Mouse (Mus musculus) hindbrain, embryonic 13.5 days (tissue): ENCODE data around the gene Ccdc153. TPM values are rescaled to one million over a fixed set of nuclear protein-coding genes. Genes with fewer than 3 reads are reported as not detected.
A peak's percentile ranks its signal among the peaks of the same experiment; 100 is the strongest.

Source experiments
- ATAC-seq: fragments of 200-750 bp; cut with Nextera tagmentation; 2 replicates; pipeline ENCODE4 v1.8.0; 2017; ENCODE audit warnings: moderate TSS enrichment; ENCODE audit not compliant: low FRiP score
- H3K27ac ChIP-seq: fragments of 300-500 bp; sonication (generic); 2 replicates; pipeline ENCODE4 v1.5.1; 2015; ENCODE audit warnings: inconsistent platforms, mild to moderate bottlenecking, moderate library complexity
- H3K27me3 ChIP-seq: fragments of 300-500 bp; sonication (generic); 2 replicates; pipeline ENCODE4 v1.6.1; 2015; ENCODE audit warnings: mild to moderate bottlenecking, inconsistent platforms
- H3K36me3 ChIP-seq: fragments of 300-500 bp; sonication (generic); 2 replicates; pipeline ENCODE4 v1.6.1; 2015; ENCODE audit warnings: mild to moderate bottlenecking, inconsistent platforms
- H3K4me1 ChIP-seq: fragments of 300-500 bp; sonication (generic); replicated peaks from 2 replicates; pipeline ENCODE4 v1.6.1; 2015; ENCODE audit warnings: inconsistent platforms
- H3K4me2 ChIP-seq: fragments of 300-500 bp; sonication (generic); 2 replicates; pipeline ENCODE4 v1.6.1; 2015; ENCODE audit warnings: inconsistent platforms, mild to moderate bottlenecking, moderate library complexity
- H3K4me3 ChIP-seq: fragments of 300-500 bp; sonication (generic); 2 replicates; pipeline ENCODE4 v1.5.1; 2015; ENCODE audit warnings: mild to moderate bottlenecking, inconsistent platforms
- H3K9ac ChIP-seq: fragments of 300-500 bp; sonication (generic); 2 replicates; pipeline ENCODE4 v1.6.1; 2015; ENCODE audit warnings: mild to moderate bottlenecking, inconsistent platforms
- H3K9me3 ChIP-seq: fragments of 300-500 bp; sonication (generic); 2 replicates; pipeline ENCODE4 v1.6.1; 2016; ENCODE audit warnings: inconsistent platforms
- WGBS: fragments of 180-500 bp; shearing (Covaris S2); methylation state at CpG from one replicate; pipeline ENCODE4 v1.1.7; 2015; 5-methylcytosine and 5-hydroxymethylcytosine counted together
- polyA plus RNA-seq: library from polyadenylated mRNA; unstranded; fragments of >200 nt; fragmentation: Nextera tagmentation; extraction: Ambion mirVana; gene quantifications from 2 replicates; pipeline ENCODE4 v1.2.1, GENCODE M21; 2015

Gene Ccdc153
- polyA plus RNA-seq: not detected in 2 replicates

DNA sequence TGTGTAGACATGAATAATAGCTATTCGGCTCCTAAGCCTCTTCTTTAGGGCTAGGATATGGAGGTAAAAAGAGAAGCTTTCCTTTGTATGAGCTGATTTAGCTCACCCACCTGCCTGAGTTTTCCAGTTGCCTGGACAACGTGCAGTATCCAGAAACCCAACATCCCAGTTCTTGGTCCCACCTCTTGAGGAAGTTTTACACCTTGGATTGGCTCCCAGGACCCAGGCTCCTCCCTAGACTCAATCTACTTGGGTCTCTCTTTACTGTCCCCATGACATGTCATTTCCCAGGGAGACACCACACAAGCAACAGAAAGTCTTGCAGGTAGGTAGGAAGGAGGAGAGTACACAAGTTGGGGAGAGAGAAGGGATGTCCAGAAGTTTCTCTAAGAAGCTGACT, at the start of gene Ccdc153:
TSS of gene Ccdc153 (plus strand) at position 278 of the 400 bp plus-strand sequence.
- Histone ChIP-seq H3K4me1 (no peaks in the 10 kb centered on the region), H3K4me2 (no peak within 1 kb of the TSS), H3K9ac (no peak within 1 kb of the TSS), H3K4me3 (no peak within 1 kb of the TSS), H3K27me3 (no peaks in the 10 kb centered on the region), H3K9me3 (no peaks in the 10 kb centered on the region), H3K36me3 (no peaks in the 10 kb centered on the region), H3K27ac (no peak within 1 kb of the TSS)
- ATAC-seq: no peak
- 62% methylated on average over 2 of the region's 2 CpGs for WGBS

DNA sequence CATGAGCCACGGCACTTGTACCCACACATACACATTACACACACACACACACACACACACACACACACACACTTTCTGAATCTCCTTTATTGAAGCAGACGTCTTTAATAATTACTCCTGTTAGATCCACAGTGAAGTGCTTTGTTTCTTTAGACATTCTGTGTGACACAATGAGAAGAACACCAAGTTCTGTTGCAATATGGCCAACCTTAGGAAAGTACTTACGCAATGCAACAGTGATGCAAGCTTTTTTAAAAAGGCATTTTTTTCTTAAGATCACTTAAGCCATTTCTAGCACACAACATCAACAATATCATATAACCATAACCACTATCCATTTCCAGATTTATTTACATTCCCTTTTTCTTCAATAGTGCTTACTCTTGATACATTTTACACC, 49.3 kb upstream of the Ccdc153 start:
- no peaks in the 10 kb centered on the region for H3K27me3 ChIP-seq
- H3K9me3 ChIP-seq: no peaks in the 10 kb centered on the region
- H3K4me3 ChIP-seq: no peak overlapping the region
- H3K9ac ChIP-seq: no peak overlapping the region
- peaks cover 9% of the 10 kb centered on the region for H3K4me1 ChIP-seq
- 79% methylated on average over 3 of the region's 3 CpGs for whole genome bisulfite sequencing
- no peak overlapping the region for H3K4me2 ChIP-seq
- H3K27ac ChIP-seq: no peak overlapping the region
- no peaks in the 10 kb centered on the region for H3K36me3 ChIP-seq
- ATAC-seq: no peak

DNA sequence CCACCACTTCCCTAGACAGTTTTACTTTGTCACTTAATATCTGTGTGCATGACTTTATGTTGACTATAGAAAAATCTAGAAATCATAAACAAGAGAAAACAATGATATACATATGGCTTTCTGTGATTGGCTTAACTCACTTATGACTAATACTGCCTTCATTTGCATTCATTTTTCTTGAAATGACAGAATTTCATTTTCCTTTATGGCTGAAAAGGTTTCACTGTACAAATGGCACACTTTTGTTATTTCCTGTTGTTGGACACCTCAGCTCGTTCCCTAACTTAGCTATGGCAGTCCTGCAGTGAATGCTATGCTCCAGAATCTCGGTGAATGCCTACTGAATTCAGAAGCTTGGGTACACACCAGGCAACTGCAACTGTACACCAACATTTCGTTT, 48.2 kb upstream of the Ccdc153 start:
- no peak overlapping the region for H3K4me2 ChIP-seq
- H3K4me1 ChIP-seq: peaks cover 9% of the 10 kb centered on the region
- no peak for ATAC-seq
- H3K9ac ChIP-seq: no peak overlapping the region
- no peaks in the 10 kb centered on the region for H3K9me3 ChIP-seq
- no peaks in the 10 kb centered on the region for H3K27me3 ChIP-seq
- 94% methylated on average over 3 of the region's 3 CpGs for WGBS
- no peak overlapping the region for H3K27ac ChIP-seq
- no peak overlapping the region for H3K4me3 ChIP-seq
- H3K36me3 ChIP-seq: peaks cover 2% of the 10 kb centered on the region; the same call in 1 of the 2 replicates

DNA sequence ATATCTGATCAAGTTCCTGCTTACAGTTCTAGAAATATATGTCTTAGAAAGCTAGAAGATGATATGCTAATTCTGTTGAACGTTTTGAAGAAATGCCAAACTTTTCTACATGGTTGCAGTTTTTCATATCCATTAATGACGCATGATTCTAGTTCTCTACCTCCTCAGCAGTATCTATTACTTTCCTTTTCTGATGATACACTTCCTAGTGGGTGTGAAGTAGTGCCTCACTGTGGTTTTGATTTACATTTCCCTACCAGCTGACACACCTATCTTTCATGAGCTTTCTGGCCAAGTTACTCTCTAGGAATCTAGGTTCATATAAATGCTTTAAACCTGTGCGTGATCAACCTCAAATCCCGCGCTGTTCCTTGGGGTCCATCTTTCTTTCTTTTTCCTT, 47.7 kb upstream of the Ccdc153 start:
- H3K4me2 ChIP-seq: no peak overlapping the region
- WGBS: 95% methylated on average over 5 of the region's 5 CpGs

DNA sequence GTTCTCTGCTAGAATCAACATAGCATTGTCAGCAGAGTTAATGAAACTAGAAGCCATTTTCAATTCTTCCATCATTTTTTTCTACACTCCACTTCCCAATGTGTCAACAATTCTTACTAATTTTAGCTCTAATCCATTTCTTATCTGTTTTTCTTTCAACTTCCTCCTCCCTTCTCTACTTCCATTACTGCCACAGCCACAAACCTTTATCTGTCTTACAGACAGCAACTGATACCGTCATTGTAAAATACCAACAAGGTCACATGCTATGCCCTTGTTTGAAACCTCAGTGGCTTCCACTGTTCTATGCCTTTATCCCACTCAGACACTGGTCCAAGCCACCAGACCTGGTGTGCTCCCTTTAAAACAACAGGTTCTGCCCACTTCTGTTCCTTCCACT, 46.5 kb upstream of the Ccdc153 start:
- Histone ChIP-seq H3K9me3 (no peaks in the 10 kb centered on the region), H3K27ac (no peak overlapping the region), H3K9ac (no peak overlapping the region), H3K4me2 (no peak overlapping the region), H3K4me3 (no peak overlapping the region), H3K4me1 (no peaks in the 10 kb centered on the region), H3K27me3 (no peaks in the 10 kb centered on the region), H3K36me3 (peaks cover 17% of the 10 kb centered on the region)
- 92% methylated on average over 1 of the region's 1 CpGs for WGBS
- no peak for ATAC-seq

More for the DNA sequence above, 47.7 kb upstream of the Ccdc153 start:
- Histone ChIP-seq H3K4me1 (peaks cover 6% of the 10 kb centered on the region; the same call in 1 of the 2 replicates), H3K36me3 (peaks cover 7% of the 10 kb centered on the region), H3K9ac (no peak overlapping the region), H3K9me3 (no peaks in the 10 kb centered on the region), H3K27me3 (no peaks in the 10 kb centered on the region), H3K27ac (no peak overlapping the region), H3K4me3 (no peak overlapping the region)
- ATAC-seq: no peak

DNA sequence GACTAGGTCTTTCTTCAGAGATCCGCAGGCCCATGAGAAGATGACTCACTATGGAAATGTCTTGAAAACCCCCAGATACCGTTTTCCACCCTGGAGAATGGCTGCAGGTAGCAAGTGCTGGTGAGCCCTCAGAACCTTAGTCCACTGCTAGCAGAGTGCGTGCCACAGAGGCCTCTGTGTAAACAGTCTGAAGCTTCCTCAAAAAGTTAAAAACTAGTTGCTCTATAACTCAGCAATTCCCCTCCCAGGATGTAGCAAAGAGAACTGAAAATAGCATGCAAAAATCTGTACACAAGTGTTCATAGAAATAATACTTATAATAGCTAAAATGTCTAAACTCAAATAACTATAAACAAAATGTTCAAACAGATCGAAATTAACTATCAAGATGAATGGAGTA, 44.1 kb upstream of the Ccdc153 start:
- WGBS: 94% methylated on average over 4 of the region's 4 CpGs
- no peak overlapping the region for H3K4me3 ChIP-seq
- no peak overlapping the region for H3K9ac ChIP-seq
- peaks cover 35% of the 10 kb centered on the region for H3K36me3 ChIP-seq
- no peaks in the 10 kb centered on the region for H3K27me3 ChIP-seq
- H3K9me3 ChIP-seq: no peaks in the 10 kb centered on the region
- no peak for ATAC-seq
- no peaks in the 10 kb centered on the region for H3K4me1 ChIP-seq
- H3K4me2 ChIP-seq: no peak overlapping the region
- no peak overlapping the region for H3K27ac ChIP-seq

DNA sequence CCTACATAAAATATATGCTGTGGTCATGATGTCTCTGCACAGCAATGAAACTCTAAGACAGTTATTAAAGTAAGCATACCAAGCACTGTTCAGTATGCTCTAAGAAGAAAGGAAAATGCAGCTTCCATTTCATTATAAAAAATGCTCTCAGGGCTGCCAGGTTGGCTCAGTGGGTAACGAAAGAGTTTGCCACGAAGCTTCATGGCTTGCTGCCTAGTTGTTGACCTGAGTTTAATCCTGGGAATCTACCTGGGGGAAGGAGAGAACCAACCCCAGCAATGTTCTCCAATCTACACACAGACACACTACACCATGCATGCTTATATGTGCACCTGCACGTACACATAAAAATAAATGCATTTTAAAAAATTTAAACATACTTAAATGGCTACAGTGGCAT, 41.3 kb upstream of the Ccdc153 start:
- Histone ChIP-seq H3K27me3 (no peaks in the 10 kb centered on the region), H3K4me1 (no peaks in the 10 kb centered on the region), H3K9me3 (no peaks in the 10 kb centered on the region), H3K9ac (no peak overlapping the region), H3K4me3 (no peak overlapping the region), H3K4me2 (no peak overlapping the region), H3K36me3 (peaks cover 35% of the 10 kb centered on the region), H3K27ac (no peak overlapping the region)
- ATAC-seq: no peak
- 94% methylated on average over 3 of the region's 3 CpGs for WGBS

DNA sequence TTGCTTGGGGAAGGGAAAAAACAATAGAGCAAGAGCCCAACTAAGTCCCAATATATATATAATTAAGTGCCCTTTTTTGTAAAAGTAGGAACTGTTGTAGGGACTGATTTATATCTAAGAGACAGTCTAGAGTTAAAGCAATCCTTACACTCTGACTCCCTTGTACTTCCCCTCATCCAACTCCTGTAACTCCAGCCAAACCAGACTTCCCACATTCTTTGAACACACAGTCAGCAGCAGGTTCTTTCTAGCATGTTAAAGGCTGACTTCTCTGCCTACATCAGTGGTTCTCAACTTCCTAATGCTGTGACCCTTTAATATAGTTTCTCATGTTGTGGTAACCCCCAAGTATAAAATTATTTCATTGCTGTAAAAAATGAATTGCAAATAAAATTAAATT, 40.9 kb upstream of the Ccdc153 start:
- Histone ChIP-seq H3K4me1 (no peaks in the 10 kb centered on the region), H3K4me3 (no peak overlapping the region), H3K27me3 (no peaks in the 10 kb centered on the region), H3K4me2 (no peak overlapping the region), H3K36me3 (peaks cover 35% of the 10 kb centered on the region), H3K9ac (no peak overlapping the region), H3K9me3 (no peaks in the 10 kb centered on the region), H3K27ac (no peak overlapping the region)
- no peak for ATAC-seq

DNA sequence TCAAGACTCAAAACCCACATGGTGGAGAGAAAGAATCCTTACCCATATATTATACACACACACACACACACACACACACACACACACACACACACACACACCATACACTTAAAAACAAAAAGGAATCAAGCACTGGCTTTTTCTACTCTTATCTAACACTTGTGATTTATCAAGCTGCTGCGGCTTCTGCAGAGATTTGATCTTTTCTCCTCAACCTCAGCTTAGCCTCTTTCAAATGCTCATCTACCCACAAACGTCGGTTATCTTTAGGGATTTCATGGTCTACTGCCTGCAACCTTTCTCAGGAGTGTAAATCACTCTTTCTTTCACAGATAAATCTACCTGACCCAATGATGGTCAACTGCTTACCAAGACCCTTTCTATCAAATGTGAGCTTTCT, 40.0 kb upstream of the Ccdc153 start:
- ATAC-seq: no peak
- H3K4me3 ChIP-seq: no peak overlapping the region
- no peaks in the 10 kb centered on the region for H3K9me3 ChIP-seq
- 76% methylated on average over 3 of the region's 3 CpGs for WGBS
- H3K27ac ChIP-seq: no peak overlapping the region
- H3K4me2 ChIP-seq: no peak overlapping the region
- no peak overlapping the region for H3K9ac ChIP-seq
- no peaks in the 10 kb centered on the region for H3K27me3 ChIP-seq
- peaks cover 35% of the 10 kb centered on the region for H3K36me3 ChIP-seq
- H3K4me1 ChIP-seq: no peaks in the 10 kb centered on the region

DNA sequence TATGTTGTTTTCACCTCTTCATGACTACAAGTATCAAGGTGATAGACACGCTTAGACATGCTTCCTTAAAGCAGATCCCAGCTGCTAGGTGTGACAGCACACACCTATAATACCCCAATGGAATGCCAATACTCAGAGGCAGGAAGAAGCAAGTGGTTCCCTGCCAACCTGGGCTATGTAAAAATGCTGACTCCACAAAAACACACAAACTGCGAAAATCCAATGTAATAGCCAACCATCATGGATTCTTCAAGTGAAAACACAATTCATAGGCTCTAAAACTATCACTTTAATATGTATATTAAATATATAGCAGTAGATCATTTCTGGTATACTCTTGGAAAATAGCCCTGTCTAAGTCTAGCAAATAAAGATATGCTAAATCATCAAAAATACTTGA, 32.6 kb upstream of the Ccdc153 start:
- no peak for ATAC-seq
- Histone ChIP-seq H3K9me3 (no peaks in the 10 kb centered on the region), H3K27me3 (no peaks in the 10 kb centered on the region), H3K27ac (no peak overlapping the region), H3K4me1 (no peaks in the 10 kb centered on the region), H3K36me3 (peaks cover 10% of the 10 kb centered on the region), H3K4me3 (no peak overlapping the region), H3K4me2 (no peak overlapping the region), H3K9ac (no peak overlapping the region)
- WGBS: 96% methylated on average over 2 of the region's 2 CpGs

DNA sequence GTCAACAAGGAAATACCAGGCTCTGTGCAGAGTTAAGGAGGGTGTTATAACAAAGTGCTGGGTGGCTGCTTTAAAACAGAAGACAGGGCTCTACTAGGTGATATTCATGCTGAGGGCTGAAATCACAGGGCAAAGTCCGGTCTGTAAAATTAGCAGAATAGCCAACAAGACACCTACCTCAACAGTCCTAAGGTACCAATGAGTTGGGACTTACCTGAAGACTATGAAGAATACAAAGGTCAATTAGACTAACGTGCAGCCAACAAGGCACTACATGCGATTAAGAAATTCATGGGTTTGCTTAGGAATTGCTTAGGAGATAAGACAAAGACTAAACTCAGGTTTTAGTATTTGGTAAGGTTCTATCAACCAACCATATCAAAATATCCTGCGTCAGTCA, 31.1 kb upstream of the Ccdc153 start:
- H3K27me3 ChIP-seq: no peaks in the 10 kb centered on the region
- no peak overlapping the region for H3K9ac ChIP-seq
- 95% methylated on average over 4 of the region's 4 CpGs for WGBS
- H3K27ac ChIP-seq: no peak overlapping the region
- H3K4me2 ChIP-seq: no peak overlapping the region
- no peak overlapping the region for H3K4me3 ChIP-seq
- H3K4me1 ChIP-seq: no peaks in the 10 kb centered on the region
- no peak for ATAC-seq
- peaks cover 12% of the 10 kb centered on the region for H3K36me3 ChIP-seq
- H3K9me3 ChIP-seq: no peaks in the 10 kb centered on the region

DNA sequence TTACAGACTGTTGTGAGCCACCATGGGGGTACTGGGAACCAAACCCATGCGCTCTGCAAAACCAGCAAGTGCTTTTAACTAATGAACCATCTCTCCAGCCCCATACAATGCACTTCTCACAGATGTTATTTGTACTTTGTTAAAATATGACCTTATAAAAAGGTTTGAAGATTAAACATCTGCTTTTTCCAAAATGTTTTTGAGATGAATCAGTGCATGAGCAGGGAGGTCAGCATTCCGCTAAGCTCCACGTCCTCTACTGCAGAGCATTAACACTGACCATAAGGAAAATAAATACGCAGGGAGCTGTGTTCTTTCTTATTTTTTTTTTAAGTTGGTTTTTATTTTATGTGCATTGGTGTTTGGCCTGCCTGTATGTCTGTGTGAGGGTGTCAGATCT, 28.1 kb upstream of the Ccdc153 start:
- WGBS: 97% methylated on average over 4 of the region's 4 CpGs
- no peaks in the 10 kb centered on the region for H3K27me3 ChIP-seq

DNA sequence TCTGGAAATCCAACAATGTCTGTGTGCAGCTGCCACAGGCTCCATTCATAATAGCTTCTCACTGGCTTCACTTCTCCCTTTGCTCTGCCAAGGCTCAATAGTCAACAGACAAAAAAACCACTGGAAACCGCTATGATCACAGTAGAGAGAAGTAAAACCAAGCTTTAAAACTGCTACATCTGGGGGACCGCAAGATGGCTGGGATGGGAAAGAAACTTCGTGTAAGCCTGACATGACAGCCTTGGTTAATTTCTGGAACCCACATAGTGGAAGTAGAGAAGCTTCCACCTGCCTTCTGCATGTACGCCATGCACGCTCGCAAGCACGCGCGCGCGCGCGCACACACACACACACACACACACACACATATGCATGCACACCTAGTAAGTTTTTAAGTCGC, 26.9 kb upstream of the Ccdc153 start:
- no peaks in the 10 kb centered on the region for H3K9me3 ChIP-seq
- no peak overlapping the region for H3K4me2 ChIP-seq
- H3K9ac ChIP-seq: no peak overlapping the region
- H3K27ac ChIP-seq: no peak overlapping the region
- WGBS: 99% methylated on average over 14 of the region's 14 CpGs
- H3K27me3 ChIP-seq: no peaks in the 10 kb centered on the region
- peaks cover 12% of the 10 kb centered on the region for H3K36me3 ChIP-seq
- H3K4me1 ChIP-seq: no peaks in the 10 kb centered on the region
- no peak for ATAC-seq
- no peak overlapping the region for H3K4me3 ChIP-seq

More for the DNA sequence above, 28.1 kb upstream of the Ccdc153 start:
- no peaks in the 10 kb centered on the region for H3K9me3 ChIP-seq
- H3K4me1 ChIP-seq: no peaks in the 10 kb centered on the region
- no peak overlapping the region for H3K9ac ChIP-seq
- ATAC-seq: no peak
- H3K36me3 ChIP-seq: peaks cover 12% of the 10 kb centered on the region
- H3K27ac ChIP-seq: no peak overlapping the region
- no peak overlapping the region for H3K4me3 ChIP-seq
- no peak overlapping the region for H3K4me2 ChIP-seq

DNA sequence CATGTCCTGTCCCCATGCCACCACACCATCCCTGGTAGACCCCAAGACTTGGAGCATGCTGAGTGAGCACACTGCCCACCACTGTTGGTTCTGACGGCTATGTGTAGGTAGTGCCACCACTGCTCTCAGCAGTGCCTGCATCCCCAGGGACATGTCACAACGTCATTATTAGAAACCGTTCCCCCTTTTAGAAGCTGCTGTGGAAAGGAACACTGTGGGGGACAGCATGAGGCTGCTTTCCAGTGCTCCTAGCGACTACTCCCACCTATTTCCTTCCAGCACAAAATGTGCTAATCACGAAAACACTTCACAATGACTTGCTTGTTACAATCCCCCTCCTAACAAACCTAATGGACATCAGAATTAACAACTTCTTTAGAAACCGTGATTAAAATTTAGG, 14.5 kb upstream of the Ccdc153 start:
- no peak for ATAC-seq
- Histone ChIP-seq H3K4me2 (no peak overlapping the region), H3K27ac (no peak overlapping the region), H3K36me3 (no peaks in the 10 kb centered on the region), H3K4me1 (peaks cover 15% of the 10 kb centered on the region), H3K27me3 (no peaks in the 10 kb centered on the region), H3K4me3 (no peak overlapping the region), H3K9me3 (no peaks in the 10 kb centered on the region), H3K9ac (0 out of 2 replicates have a peak overlapping the region, but pooled peaks have one; percentile 8)
- WGBS: 60% methylated on average over 6 of the region's 6 CpGs
